Mouse (Mus musculus) ovary, postnatal 10 days (tissue): ENCODE data around the gene Lemd1.
"Not testable (repeated sequence)": the region's sequence is repeated elsewhere in the genome, so short reads cannot be mapped to it uniquely, and the experiment has no call there.

Experiments used
- DNase-seq: peaks from one replicate; pipeline ENCODE4 v3.0.0; 2022; ENCODE audit warnings: low spot score

The Lemd1 gene

DNA sequence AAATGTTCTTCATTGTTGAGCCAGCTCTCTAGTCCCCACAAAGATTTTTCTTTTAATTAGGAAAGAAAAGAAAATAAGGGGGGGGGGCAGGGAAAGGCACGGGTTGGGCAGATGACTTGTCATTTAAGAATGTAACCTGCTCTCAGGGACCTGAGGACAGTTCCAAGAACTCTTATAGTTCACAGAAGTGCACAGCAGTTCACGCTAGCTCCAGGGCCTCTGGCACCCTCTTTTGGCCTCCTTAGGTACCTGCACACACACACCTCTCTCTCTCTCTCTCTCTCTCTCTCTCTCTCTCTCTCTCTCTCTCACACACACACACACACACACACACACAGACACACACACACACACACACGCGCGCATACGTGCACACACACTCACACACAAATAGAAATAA lies 63.2 kb downstream of the Lemd1 start:
- DNase-seq: no peak

DNA sequence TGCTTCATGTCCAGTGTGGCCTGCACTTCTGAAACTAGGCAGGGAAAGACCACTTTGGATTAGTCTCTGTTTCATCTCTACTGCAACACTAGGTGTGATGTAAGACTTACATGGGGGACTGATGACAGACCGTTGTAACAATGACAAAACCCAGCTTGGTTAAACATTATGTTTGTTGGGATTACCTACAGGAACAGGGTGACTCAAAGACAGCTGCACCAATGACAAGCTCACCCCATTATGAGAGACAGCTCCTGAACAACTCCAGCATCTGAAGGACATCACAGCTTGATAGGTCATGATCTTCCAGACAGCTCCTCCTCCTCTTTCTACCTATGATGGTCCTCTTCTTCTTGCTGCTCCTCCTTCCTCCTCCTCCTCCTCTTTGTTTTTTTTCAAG lies 69.1 kb downstream of the Lemd1 start:
- no peak for DNase-seq

DNA sequence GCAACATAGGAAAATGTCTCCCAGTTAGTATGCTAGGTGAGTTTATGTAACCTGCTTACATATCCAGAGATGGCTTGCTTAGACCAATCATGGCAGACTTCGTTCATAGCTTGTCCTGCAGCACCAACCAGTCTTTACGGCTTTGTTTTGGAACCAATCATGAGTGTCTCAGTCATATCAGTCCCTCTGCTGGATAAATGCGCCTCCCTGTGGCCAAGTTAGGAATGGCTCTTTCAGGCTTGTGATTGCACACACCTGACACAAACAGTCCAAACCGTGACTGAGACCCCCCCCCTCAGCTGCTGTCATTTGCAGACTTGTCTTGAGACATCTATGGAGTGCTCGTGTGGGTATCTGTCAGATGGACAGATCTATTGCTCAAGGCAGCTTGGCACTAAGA lies 69.8 kb downstream of the Lemd1 start:
- DNase-seq: no peak

GRCm38 (mm10) chr1:132263618-132264017 lies 72.4 kb downstream of the Lemd1 start:
- no peak for DNase-seq

GRCm38 (mm10) chr1:132264577-132264976 lies 73.3 kb downstream of the Lemd1 start:
- DNase-seq: no peak

DNA sequence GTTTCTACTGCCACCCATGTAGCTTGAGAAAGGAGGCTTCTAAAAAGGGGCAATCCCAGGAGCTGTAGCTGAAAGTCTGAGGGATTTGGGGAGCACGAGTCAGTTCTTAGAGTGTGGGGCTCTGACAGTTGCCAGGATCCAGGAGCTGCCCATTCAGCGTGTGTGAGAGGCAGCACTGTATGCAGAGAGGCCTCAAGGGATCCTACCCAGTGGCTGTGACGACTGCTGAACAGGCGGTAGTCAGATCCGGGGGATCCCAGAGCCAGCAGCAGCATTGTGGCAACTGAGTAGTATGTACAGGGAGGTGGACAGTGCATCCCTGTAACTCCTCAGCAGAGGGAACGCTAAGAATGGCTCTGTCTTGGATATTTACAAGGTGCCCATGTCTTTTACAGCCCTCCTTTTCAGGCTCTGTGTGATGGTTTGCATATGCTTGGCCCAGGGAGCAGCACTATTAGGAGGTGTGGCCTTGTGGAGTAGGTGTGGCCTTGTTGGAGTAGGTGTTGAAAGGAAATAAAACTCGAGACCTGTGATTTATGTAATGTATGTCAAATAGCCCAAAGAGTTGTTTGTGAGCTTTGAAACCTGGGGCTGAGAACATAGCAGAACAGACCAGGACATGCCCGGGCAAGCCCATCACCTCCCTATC lies 74.1 kb downstream of the Lemd1 start:
- no peak for DNase-seq

DNA sequence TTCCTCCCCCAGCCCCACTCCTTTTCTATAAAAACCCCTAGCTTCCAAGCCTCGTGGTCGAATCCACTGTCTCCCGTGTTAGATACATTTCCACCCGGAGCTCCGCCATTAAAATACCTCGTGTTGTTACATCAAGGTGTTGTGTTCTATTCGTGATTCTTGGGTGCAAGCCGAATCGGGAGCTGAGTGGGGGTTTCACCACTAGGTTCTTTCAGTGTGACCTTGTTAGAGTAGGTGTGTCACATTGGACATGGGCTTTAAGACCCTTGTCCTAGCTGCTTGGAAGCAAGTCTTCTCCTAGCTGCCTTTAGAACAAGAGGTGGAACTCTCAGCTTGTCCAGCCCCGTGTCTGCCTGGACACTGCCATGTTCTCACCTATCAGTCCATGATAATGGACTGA lies 74.7 kb downstream of the Lemd1 start:
- no peak for DNase-seq

GRCm38 (mm10) chr1:132266791-132267557 lies 75.7 kb downstream of the Lemd1 start:
- no peak for DNase-seq

- no peak for DNase-seq
Measured at GRCm38 (mm10) chr1:132267959-132268358, 76.7 kb downstream of the Lemd1 start.

GRCm38 (mm10) chr1:132268418-132269060 lies 77.3 kb downstream of the Lemd1 start:
- DNase-seq: no peak

DNA sequence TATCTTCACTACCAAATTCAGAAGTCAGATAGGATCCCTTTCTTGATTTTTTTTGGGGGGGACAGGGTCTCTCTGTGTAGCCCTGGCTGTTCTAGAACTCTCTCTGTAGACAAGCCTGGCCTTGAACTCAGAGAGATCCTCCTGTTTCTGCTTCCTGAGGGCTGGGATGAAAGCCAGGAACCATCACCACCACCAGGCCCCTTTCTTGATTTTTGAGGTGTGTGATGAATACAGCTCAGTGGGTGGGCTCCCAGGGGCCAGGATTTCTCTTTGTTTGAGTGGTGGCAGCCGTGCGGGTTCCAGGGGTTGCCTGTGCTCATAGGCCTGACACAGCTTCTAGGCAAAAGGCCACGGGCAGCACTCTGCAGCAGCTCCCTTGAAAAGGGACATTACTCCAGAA lies 80.0 kb downstream of the Lemd1 start:
- DNase-seq: no peak

DNA sequence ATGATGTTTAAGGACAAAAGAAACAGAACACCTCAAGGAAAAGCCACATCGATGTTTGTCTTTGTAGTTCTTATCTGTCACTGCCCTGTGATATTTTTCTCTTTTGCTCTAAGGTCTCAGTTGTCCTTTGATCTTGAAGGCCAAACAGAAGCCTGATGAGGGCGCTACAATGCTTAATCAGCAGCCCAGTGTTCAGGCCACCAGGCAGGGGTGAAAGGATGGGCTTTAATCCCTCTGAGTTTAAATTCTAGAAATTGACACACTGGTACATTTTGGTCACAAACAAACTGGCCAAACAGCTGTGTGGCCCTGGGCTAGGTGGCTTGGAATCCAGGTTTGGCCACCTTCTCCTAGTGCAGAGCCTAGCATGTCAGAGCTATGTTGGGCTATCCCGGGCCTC lies 85.5 kb downstream of the Lemd1 start:
- DNase-seq: no peak

GRCm38 (mm10) chr1:132277124-132277523 lies 85.9 kb downstream of the Lemd1 start:
- no peak for DNase-seq

- not testable (repeated sequence) for DNase-seq
Measured at GRCm38 (mm10) chr1:132280636-132281035, 89.4 kb downstream of the Lemd1 start.

GRCm38 (mm10) chr1:132281523-132282176 lies 90.4 kb downstream of the Lemd1 start:
- no peak for DNase-seq

DNA sequence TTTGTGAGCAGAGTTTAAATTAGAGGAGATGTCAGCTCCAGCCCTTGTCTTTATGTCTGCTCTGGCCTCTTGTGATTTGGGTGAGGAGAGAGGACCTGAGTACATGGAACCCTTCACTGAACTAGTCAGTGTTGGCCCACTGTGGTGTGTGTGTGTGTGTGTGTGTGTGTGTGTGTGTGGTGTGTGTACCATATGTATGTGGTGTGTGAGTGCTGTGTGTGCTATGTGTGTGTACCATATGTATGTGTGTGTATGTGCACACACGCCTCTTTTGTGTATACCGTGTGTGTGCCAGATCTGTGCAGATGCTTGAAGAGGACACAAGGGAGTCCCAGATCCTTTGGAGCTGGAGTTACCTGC lies 90.9 kb downstream of the Lemd1 start:
- DNase-seq: no peak

- no peak for DNase-seq
Measured at GRCm38 (mm10) chr1:132283018-132283417, 91.8 kb downstream of the Lemd1 start.

- no peak for DNase-seq
Measured at GRCm38 (mm10) chr1:132286735-132287134, 95.5 kb downstream of the Lemd1 start.

- DNase-seq: no peak
Measured at GRCm38 (mm10) chr1:132287445-132287844, 96.2 kb downstream of the Lemd1 start.

DNA sequence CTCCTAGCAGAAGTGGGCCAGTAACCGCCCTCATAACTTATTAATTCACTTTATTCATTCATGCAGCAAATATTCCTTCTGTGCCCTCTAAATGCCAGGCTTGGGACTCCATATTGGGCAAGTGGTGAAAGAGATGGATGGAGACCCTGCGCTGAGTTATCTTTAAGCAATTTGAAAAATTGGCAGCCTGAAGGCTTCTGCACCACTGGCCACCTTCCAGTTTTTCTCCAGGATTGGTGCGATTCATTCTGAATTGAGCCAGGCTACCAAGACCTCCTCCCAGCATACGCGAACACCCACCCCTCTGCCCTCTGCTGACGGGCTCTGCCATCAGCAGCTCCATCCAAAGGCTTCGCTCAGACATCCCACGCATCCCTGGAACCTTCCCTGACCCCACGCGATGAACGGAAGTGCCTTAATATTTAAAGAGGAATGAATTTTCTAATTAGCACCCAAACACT lies 96.8 kb downstream of the Lemd1 start:
- no peak for DNase-seq

- no peak for DNase-seq
Measured at GRCm38 (mm10) chr1:132289965-132290364, 98.7 kb downstream of the Lemd1 start.

DNA sequence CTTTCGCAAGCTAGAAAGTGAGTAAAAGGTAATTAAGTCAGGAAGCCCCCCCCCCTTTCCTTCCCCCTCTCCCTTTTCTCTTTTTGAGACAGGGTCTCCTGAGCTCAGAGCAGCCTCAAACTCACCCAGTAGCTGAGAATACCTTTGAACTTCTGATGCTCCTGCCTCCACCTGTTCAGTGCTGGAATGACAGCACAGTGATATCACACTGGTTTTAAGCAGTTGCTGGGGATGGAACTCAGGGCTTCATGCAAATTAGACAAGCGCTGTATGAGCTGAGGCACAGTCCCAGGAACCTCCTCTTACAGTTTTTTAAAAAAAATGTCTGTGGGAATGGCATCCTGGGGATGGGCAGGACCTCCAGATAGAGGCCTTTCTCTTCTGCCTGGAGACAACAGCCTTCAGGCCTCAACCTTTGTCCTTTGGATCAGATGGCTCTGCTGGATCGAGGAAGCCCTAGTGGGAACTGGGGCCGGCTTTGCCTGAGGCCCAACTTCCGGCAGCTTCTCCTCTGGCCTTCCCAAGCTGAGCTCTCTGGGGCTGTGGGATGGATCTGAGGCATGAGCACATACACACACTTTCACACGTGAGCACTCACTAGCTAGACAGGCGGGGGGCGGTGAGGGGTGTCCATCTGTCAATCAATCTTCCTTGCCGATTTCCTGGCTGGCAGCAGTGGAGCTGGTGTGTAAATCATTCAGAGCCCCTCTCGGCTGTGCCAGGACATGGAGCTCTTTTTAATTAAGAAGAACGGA lies 99.9 kb downstream of the Lemd1 start:
- no peak for DNase-seq
